Mouse (Mus musculus): ENCODE results near the gene Serinc5.

DNA sequence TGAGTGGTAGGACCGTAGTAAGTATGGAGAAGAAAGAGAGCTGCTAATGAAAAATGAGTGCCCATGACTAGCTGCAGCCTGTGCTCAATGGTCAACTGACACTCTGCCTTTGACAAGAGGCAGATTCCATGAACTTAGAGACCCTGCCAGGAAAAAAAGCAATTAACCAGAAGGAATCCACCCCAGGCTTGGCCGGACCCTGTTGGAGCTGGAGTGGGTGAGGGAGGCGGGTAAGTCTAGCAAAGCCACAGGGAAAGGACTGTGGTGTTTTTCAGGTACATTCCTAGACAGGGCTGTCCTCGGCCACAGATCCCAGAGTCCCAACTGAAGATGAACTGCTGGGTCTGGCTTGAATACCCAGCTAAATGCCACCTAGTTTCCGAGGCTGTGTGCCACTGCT is 121.9 kb downstream of the Serinc5 start:
- TF ChIP-seq CTCF (conservative IDR thresholded peaks at IDR 0.05; ENCODE audit: insufficient read depth, insufficient read length, low read depth, low read length) (no peak), POLR2A (IDR thresholded peaks at IDR 0.05; ENCODE audit: low read depth, low read length) (no peak)
